Mouse (Mus musculus) brain, embryonic 14.5 days (tissue): ENCODE results near the gene Ccdc120. TPM values are rescaled to one million over a fixed set of nuclear protein-coding genes. Genes with fewer than 3 reads are reported as not detected.

ENCODE experiments used
- DNase-seq: peaks from one replicate; pipeline ENCODE4 v3.0.0-alpha.2; 2011; ENCODE audit warnings: low read depth
- CTCF ChIP-seq: fragments of 200-500 bp; IDR thresholded peaks from 2 replicates; pipeline ENCODE4 v1.5.1; 2012; ENCODE audit warnings: inconsistent platforms, mild to moderate bottlenecking, moderate library complexity, borderline replicate concordance; ENCODE audit not compliant: insufficient read depth, insufficient read length; ENCODE audit errors: extremely low read depth
- POLR2A ChIP-seq: fragments of 200-500 bp; IDR thresholded peaks from 2 replicates; pipeline ENCODE4 v1.6.1; 2012; ENCODE audit warnings: mild to moderate bottlenecking, inconsistent platforms, borderline replicate concordance; ENCODE audit not compliant: poor library complexity, insufficient read depth, insufficient read length, severe bottlenecking; ENCODE audit errors: extremely low read depth
- polyA plus RNA-seq: library from polyadenylated mRNA; depleted of rRNA; stranded (reverse); fragments of >200 nt; gene quantifications from 2 replicates; pipeline ENCODE4 v1.2.3, GENCODE M21; 2012

The Ccdc120 gene
- polyA plus RNA-seq, 1 experiment: 86.8 TPM

- no peak for DNase-seq
- TF ChIP-seq CTCF (no peak), POLR2A (no peak)
Observed at GRCm38 (mm10) chrX:7775501-7776205, 24.9 kb upstream of the Ccdc120 start.

GRCm38 (mm10) chrX:7772766-7773165 is 22.1 kb upstream of the Ccdc120 start:
- DNase-seq: no peak
- TF ChIP-seq CTCF: peak; percentile 28; the same call in 1 of the 2 replicates
- TF ChIP-seq POLR2A: no peak

- no peak for DNase-seq
- TF ChIP-seq POLR2A: no peak
- no peak for TF ChIP-seq CTCF
Observed at GRCm38 (mm10) chrX:7769302-7770017, 18.8 kb upstream of the Ccdc120 start.

- peak; percentile 48 for DNase-seq
- no peak for TF ChIP-seq CTCF
- no peak for TF ChIP-seq POLR2A
Observed at GRCm38 (mm10) chrX:7765764-7766163, 15.1 kb upstream of the Ccdc120 start.

- DNase-seq: no peak
- TF ChIP-seq POLR2A: no peak
Observed at GRCm38 (mm10) chrX:7765281-7765670, 14.6 kb upstream of the Ccdc120 start.

GRCm38 (mm10) chrX:7764657-7765280 is 14.1 kb upstream of the Ccdc120 start:
- DNase-seq: no peak
- TF ChIP-seq POLR2A (no peak), CTCF (no peak)

GRCm38 (mm10) chrX:7763631-7764393 is 13.1 kb upstream of the Ccdc120 start:
- DNase-seq: no peak
- TF ChIP-seq CTCF (no peak), POLR2A (no peak)

- no peak for DNase-seq
- TF ChIP-seq CTCF (no peak), POLR2A (no peak)
Observed at GRCm38 (mm10) chrX:7762921-7763197, 12.2 kb upstream of the Ccdc120 start.

- peak; percentile 98 for DNase-seq
- TF ChIP-seq POLR2A (no peak), CTCF (no peak)
Observed at GRCm38 (mm10) chrX:7762137-7762920, 11.6 kb upstream of the Ccdc120 start, which contains the start of gene Tfe3. TSS of gene Tfe3 (plus strand) at chrX:7762560.

- DNase-seq: peak; percentile 43
Observed at GRCm38 (mm10) chrX:7753627-7754026, 2.9 kb upstream of the Ccdc120 start.

- DNase-seq: no peak
- TF ChIP-seq CTCF (no peak), POLR2A (no peak)
Observed at GRCm38 (mm10) chrX:7745429-7745828, 5.3 kb downstream of the Ccdc120 start.

- no peak for TF ChIP-seq POLR2A
- DNase-seq: no peak
Observed at GRCm38 (mm10) chrX:7744940-7745339, 5.8 kb downstream of the Ccdc120 start.

GRCm38 (mm10) chrX:7743470-7743869 is 7.2 kb downstream of the Ccdc120 start:
- TF ChIP-seq CTCF (peak; percentile 29; the same call in 1 of the 2 replicates), POLR2A (no peak)
- peak; percentile 7 for DNase-seq
